Mouse (Mus musculus): ENCODE data around the gene Pcgf6. TPM values are rescaled to one million over a fixed set of nuclear protein-coding genes. Genes with fewer than 3 reads are reported as not detected.
"Not testable (repeated sequence)": the region's sequence is repeated elsewhere in the genome, so short reads cannot be mapped to it uniquely, and the experiment has no call there.

Pcgf6 gene
- polyA plus RNA-seq, 1 experiment from 2014 or later: 28.6 TPM

DNA sequence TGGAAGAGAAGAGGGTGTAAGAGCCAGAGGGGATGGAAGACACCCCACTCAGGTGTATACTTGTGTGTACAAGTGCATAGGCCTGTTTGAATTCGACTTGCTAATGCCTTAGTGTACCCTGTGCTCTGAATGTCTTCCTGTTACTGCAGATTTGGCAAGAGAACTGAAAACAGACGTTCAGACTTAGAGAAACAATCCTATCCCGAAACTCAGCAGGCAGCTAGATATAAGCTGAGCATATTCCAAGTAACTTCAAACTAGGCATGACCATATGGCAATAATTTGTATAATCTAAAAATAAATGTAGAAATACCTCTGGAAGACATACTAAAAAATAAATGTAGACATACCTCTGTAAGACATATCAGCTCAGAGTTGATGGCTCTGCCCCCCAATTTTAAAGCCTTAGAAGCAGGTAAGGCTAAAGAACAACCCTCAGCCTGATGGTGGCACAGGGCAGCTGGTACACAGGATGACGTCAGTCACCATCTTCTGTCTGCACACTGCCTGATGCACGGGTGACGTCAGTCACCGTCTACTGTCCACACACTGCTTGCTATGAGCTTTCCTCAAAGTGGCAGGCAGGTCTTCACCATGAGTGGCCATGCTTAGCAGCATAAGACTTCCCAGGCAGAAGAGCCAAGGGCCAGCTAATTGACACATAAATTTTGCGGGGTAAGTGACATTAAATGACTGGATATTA lies 52.4 kb downstream of the Pcgf6 start:
- no peak overlapping the region for H3K9ac ChIP-seq (ENCODE audit: low read depth, low read length)
- no peak overlapping the region for H3K4me3 ChIP-seq (ENCODE audit: low read depth, low read length)
- peak overlapping the region; percentile 46 for H3K4me2 ChIP-seq
- DNase-seq (ENCODE audit: low spot score) (no peak), ATAC-seq (replicated peaks; ENCODE audit: low FRiP score) (no peak)
- no peaks in the 10 kb centered on the region for H3K4me1 ChIP-seq (replicated peaks; ENCODE audit: control insufficient read depth, insufficient read depth, low read length)
- H3K36me3 ChIP-seq (ENCODE audit: control insufficient read depth, insufficient read depth, low read length): no peaks in the 10 kb centered on the region
- no peaks in the 10 kb centered on the region for H3K27me3 ChIP-seq (replicated peaks; ENCODE audit: control insufficient read depth, insufficient read depth, low read length)
- no peaks in the 10 kb centered on the region for H3K9me3 ChIP-seq (ENCODE audit: control insufficient read depth, low read length)
- H3K27ac ChIP-seq (ENCODE audit: low read depth, low read length): peak overlapping the region; percentile 47
- 75% methylated on average over 8 of the region's 8 CpGs for WGBS

DNA sequence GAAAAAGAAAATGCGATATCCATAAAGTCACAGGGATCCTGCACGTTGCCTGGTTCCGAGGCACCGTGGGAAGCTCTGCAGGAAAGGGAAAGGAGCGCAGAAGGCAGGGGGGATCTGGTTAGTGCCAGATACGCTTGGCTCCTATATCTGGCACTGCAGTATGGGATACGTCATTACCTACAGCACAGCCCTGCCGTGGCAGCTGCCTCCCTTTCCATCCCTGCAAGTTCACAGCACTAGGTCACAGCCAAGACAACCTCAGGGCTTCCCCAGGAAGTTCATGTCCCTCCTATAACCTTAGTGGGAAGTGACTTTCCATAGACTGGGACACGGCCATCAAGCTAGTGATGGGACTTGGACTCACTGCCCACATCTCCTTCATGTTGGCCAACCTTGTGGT lies 54.6 kb downstream of the Pcgf6 start:
- WGBS: 77% methylated on average over 9 of the region's 9 CpGs
- H3K9ac ChIP-seq (ENCODE audit: low read depth, low read length): no peak overlapping the region

GRCm38 (mm10) chr19:46992329-46992728 lies 58.4 kb downstream of the Pcgf6 start:
- not testable (repeated sequence) for H3K9ac ChIP-seq (ENCODE audit: low read depth, low read length); H3K9me3 ChIP-seq (ENCODE audit: control insufficient read depth, low read length); DNase-seq (ENCODE audit: low spot score); H3K4me3 ChIP-seq (ENCODE audit: low read depth, low read length); H3K4me2 ChIP-seq; ATAC-seq (replicated peaks; ENCODE audit: low FRiP score); H3K27ac ChIP-seq (ENCODE audit: low read depth, low read length); H3K36me3 ChIP-seq (ENCODE audit: control insufficient read depth, insufficient read depth, low read length); H3K27me3 ChIP-seq (replicated peaks; ENCODE audit: control insufficient read depth, insufficient read depth, low read length)
- H3K4me1 ChIP-seq (replicated peaks; ENCODE audit: control insufficient read depth, insufficient read depth, low read length): peaks cover 27% of the 10 kb centered on the region
- 72% methylated on average over 4 of the region's 4 CpGs for WGBS

More for the DNA sequence above, 54.6 kb downstream of the Pcgf6 start:
- no peak overlapping the region for H3K4me2 ChIP-seq
- no peaks in the 10 kb centered on the region for H3K36me3 ChIP-seq (ENCODE audit: control insufficient read depth, insufficient read depth, low read length)
- H3K4me3 ChIP-seq (ENCODE audit: low read depth, low read length): no peak overlapping the region
- no peaks in the 10 kb centered on the region for H3K4me1 ChIP-seq (replicated peaks; ENCODE audit: control insufficient read depth, insufficient read depth, low read length)
- H3K27me3 ChIP-seq (replicated peaks; ENCODE audit: control insufficient read depth, insufficient read depth, low read length): no peaks in the 10 kb centered on the region
- DNase-seq (ENCODE audit: low spot score) (no peak), ATAC-seq (replicated peaks; ENCODE audit: low FRiP score) (no peak)
- no peaks in the 10 kb centered on the region for H3K9me3 ChIP-seq (ENCODE audit: control insufficient read depth, low read length)
- H3K27ac ChIP-seq (ENCODE audit: low read depth, low read length): no peak overlapping the region

- Histone ChIP-seq H3K36me3 (ENCODE audit: control insufficient read depth, insufficient read depth, low read length) (no peaks in the 10 kb centered on the region), H3K9ac (ENCODE audit: low read depth, low read length) (no peak overlapping the region), H3K4me2 (no peak overlapping the region), H3K4me1 (replicated peaks; ENCODE audit: control insufficient read depth, insufficient read depth, low read length) (peaks cover 36% of the 10 kb centered on the region), H3K27me3 (replicated peaks; ENCODE audit: control insufficient read depth, insufficient read depth, low read length) (no peaks in the 10 kb centered on the region), H3K27ac (ENCODE audit: low read depth, low read length) (no peak overlapping the region), H3K9me3 (ENCODE audit: control insufficient read depth, low read length) (no peaks in the 10 kb centered on the region), H3K4me3 (ENCODE audit: low read depth, low read length) (no peak overlapping the region)
- WGBS: 10% methylated on average over 5 of the region's 5 CpGs
- ATAC-seq (replicated peaks; ENCODE audit: low FRiP score): no peak
- peak; percentile 83 for DNase-seq (ENCODE audit: low spot score)
Observed at GRCm38 (mm10) chr19:46991145-46991544, 59.6 kb downstream of the Pcgf6 start.

- H3K9me3 ChIP-seq (ENCODE audit: control insufficient read depth, low read length); ATAC-seq (replicated peaks; ENCODE audit: low FRiP score); DNase-seq (ENCODE audit: low spot score); H3K27ac ChIP-seq (ENCODE audit: low read depth, low read length); H3K4me2 ChIP-seq; H3K9ac ChIP-seq (ENCODE audit: low read depth, low read length); H3K4me3 ChIP-seq (ENCODE audit: low read depth, low read length); H3K27me3 ChIP-seq (replicated peaks; ENCODE audit: control insufficient read depth, insufficient read depth, low read length); H3K36me3 ChIP-seq (ENCODE audit: control insufficient read depth, insufficient read depth, low read length): not testable (repeated sequence)
- H3K4me1 ChIP-seq (replicated peaks; ENCODE audit: control insufficient read depth, insufficient read depth, low read length): peaks cover 36% of the 10 kb centered on the region
- 76% methylated on average over 8 of the region's 8 CpGs for WGBS
Observed at GRCm38 (mm10) chr19:46990625-46991024, 60.1 kb downstream of the Pcgf6 start.

GRCm38 (mm10) chr19:46990153-46990518 lies 60.6 kb downstream of the Pcgf6 start:
- Histone ChIP-seq H3K4me1 (replicated peaks; ENCODE audit: control insufficient read depth, insufficient read depth, low read length) (peaks cover 40% of the 10 kb centered on the region), H3K4me3 (ENCODE audit: low read depth, low read length) (no peak overlapping the region), H3K4me2 (peak overlapping the region; percentile 42), H3K36me3 (ENCODE audit: control insufficient read depth, insufficient read depth, low read length) (no peaks in the 10 kb centered on the region), H3K27me3 (replicated peaks; ENCODE audit: control insufficient read depth, insufficient read depth, low read length) (no peaks in the 10 kb centered on the region), H3K9me3 (ENCODE audit: control insufficient read depth, low read length) (no peaks in the 10 kb centered on the region), H3K9ac (ENCODE audit: low read depth, low read length) (no peak overlapping the region; the same call in 1 of the 2 replicates), H3K27ac (ENCODE audit: low read depth, low read length) (peak overlapping the region; percentile 96)
- WGBS: 78% methylated on average over 3 of the region's 3 CpGs
- ATAC-seq (replicated peaks; ENCODE audit: low FRiP score): no peak
- no peak for DNase-seq (ENCODE audit: low spot score)

DNA sequence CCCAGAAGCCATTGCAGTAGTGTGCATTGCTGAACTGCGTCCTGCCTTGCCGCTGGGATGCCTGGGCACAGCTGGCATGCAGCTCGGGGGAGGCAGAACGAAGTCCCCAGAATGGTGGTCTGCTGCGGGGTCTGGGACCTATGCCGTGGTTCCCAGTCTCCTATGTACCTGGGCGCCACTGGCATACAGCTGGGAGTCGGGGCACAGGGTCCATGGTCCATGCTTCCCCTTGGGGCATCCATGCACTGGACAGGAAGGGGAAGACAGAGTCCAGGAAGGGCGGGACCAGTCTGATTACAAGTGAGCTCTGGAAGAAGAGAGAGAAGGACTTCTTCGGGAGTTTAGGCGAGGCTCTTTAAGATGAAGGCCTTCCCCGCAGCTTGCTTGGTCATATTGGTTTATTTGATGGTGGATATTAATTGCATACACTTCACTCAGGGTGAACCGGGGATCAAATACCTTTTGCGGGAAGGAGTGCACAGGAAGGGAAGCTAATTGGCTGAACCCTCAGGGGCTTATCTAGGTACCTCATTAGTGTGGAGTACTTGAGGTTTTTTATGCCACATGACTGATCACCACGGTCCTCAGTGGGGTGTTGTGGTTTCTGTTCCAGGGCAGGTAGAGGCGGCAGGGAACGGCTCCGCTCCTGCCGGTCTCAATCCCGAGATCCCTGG lies 61.1 kb downstream of the Pcgf6 start:
- Histone ChIP-seq H3K36me3 (ENCODE audit: control insufficient read depth, insufficient read depth, low read length) (no peaks in the 10 kb centered on the region), H3K9me3 (ENCODE audit: control insufficient read depth, low read length) (no peaks in the 10 kb centered on the region), H3K9ac (ENCODE audit: low read depth, low read length) (peak overlapping the region; percentile 20; the same call in 1 of the 2 replicates), H3K27ac (ENCODE audit: low read depth, low read length) (peak overlapping the region; percentile 96), H3K4me1 (replicated peaks; ENCODE audit: control insufficient read depth, insufficient read depth, low read length) (peaks cover 45% of the 10 kb centered on the region), H3K4me3 (ENCODE audit: low read depth, low read length) (no peak overlapping the region), H3K27me3 (replicated peaks; ENCODE audit: control insufficient read depth, insufficient read depth, low read length) (no peaks in the 10 kb centered on the region), H3K4me2 (peak overlapping the region; percentile 42)
- whole genome bisulfite sequencing: 59% methylated on average over 20 of the region's 20 CpGs
- ATAC-seq (replicated peaks; ENCODE audit: low FRiP score): no peak
- no peak for DNase-seq (ENCODE audit: low spot score)

DNA sequence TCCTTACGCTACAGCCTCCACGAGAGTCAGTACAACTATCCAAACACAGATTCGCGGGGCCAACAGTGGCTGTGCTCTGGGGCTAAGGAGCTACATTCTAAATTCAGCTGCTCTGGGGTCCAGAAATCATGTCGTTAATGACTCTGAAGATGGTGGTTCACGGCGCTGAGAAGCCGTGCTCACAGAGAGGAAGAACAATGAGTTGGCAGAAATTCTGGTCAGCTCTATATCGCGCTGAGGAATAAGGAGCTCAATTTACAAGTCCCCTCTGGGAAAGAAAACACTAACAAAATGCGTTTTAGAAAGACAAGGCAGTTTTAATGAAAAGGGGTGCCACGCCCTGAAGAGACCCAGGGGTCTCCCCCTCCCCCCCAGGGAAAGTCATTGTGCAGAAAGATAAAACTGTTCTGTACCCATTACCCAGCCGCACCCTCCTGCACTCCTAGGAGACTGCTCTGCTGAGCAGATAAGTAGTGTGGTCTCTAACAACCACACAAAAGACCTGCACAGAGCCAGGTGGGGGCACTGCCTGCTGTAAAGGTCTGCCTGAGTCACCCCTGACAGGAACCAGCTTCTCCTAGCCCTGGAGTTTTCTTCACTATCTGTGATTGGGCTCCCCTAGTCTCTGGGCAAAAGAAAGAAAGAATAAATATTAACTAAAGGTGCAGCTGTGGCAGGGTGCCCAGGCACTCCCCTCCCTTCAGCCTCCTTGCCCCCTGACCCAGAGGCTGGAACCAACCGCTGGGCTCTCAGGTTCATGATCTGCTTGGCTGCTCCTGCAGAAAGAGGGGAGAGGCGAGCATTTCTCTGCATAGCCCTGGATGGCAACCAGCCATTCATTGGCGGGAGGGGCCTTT lies 62.2 kb downstream of the Pcgf6 start:
- Histone ChIP-seq H3K4me2 (peak overlapping the region; percentile 64), H3K27me3 (replicated peaks; ENCODE audit: control insufficient read depth, insufficient read depth, low read length) (no peaks in the 10 kb centered on the region), H3K36me3 (ENCODE audit: control insufficient read depth, insufficient read depth, low read length) (no peaks in the 10 kb centered on the region), H3K9ac (ENCODE audit: low read depth, low read length) (peak overlapping the region; percentile 68), H3K4me3 (ENCODE audit: low read depth, low read length) (peak overlapping the region; percentile 10), H3K4me1 (replicated peaks; ENCODE audit: control insufficient read depth, insufficient read depth, low read length) (peaks cover 55% of the 10 kb centered on the region), H3K27ac (ENCODE audit: low read depth, low read length) (peak overlapping the region; percentile 96), H3K9me3 (ENCODE audit: control insufficient read depth, low read length) (no peaks in the 10 kb centered on the region)
- 40% methylated on average over 16 of the region's 16 CpGs for WGBS
- ATAC-seq (replicated peaks; ENCODE audit: low FRiP score): peak; percentile 91
- peak; percentile 71 for DNase-seq (ENCODE audit: low spot score)

Measured in liver, embryonic 11.5 days (tissue).